Mouse (Mus musculus): ENCODE measurements at regions not wholly inside any gene's neighbourhood (a gene's known extent, or its start where the extent isn't known, plus 50 kb on each side); places are given as distances from the start of the nearest gene placed in this dataset.

DNA sequence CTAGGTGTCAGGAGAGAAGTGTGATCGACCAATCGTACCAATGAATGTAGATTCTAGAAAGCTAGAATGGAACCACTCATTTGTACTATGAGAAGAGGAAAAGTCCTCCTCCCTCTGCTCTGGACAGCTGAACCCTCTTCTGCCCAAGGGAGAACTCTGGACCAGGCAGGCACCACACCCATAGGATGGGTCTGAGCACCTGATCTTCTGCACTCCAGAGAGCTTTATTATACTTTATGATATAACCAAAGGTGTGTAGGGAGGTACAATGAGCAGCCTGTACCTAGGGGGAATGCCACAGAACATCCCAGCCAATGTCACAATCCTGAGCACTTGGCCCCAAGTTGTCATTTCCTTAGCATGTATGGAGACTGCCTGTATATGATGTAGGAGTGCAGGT lies 352.5 kb upstream of the Zmiz1 start:
- intact Hi-C loops (cut with DNase I): no loop called here

DNA sequence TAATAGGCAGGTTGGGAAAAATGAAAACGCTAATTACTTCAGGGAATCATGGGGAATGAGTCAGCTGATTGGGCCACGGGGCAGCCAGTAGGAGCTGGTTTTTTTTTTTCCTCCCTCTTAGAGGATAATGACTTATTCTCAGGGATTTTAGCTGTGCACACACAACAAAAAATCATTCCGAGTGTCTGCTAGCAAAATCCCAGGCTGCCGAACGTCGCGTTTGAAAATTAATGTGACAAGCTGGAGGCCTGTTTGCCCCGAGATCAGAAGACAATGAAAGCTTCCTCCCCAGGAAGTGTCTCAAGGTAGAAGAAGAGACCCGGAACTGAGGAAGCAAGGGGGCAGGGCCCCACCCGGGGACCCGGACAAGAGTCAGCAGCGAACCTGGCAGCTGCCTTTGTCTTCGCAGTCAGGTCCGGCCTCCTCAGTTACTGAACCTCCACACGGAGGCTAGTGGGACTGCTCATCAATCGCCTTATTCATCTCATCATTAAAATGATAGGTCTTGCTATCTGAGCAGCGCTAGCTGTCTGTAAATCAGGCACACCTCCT lies 350.8 kb upstream of the Zmiz1 start:
- intact Hi-C loops (cut with DNase I): no loop called here
- no peak for DNase-seq

More for the DNA sequence above, 352.5 kb upstream of the Zmiz1 start:
- DNase-seq: no peak

DNA sequence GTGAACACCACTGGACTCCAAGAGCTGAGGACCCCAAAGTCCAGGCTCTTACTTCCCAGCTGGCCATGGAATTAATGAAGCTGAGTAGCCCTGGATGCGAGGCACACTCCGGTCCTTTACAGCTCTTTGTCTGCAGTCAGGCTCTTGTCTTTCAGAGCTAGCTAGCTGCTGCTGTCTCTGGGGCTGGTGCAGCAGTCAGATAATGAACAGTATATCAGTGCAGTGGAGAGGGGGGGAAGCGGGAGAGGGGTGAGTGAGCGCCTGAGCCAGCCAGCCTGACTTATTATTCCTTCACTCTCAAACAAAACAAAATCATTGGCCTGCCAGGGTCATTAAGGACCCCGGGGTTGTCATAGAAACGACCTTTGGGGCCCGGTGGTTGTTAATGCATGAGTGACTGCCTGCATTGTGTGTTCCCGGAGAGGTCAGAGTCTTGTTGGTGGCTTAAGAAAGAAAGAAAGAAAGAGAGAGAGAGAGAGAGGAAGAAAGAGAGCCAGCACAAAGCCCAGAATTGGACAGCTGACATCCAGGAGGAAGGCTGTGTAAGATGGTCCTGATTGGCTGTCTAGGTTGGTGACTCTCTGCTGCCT lies 350.2 kb upstream of the Zmiz1 start:
- intact Hi-C loops (cut with DNase I): no loop called here
- DNase-seq: no peak

DNA sequence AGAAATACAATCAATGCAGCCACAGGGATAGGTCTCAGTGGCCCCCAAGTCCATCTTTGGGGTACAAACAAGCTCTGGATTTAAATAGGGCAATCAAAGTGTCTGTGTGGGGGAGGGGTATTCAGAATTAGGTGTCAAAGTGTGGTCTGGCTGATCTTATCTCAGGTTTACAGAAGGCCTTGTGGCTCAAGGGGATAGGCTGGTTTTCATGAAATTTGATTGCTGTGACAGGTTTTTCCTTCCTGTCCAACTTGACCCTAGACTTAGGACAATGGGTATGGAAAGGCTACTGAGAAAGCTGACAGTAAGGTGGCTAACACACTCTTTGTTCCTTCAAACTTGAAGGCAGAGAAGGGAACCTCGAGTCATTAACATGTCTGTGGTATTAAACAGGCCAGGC lies 349.3 kb upstream of the Zmiz1 start:
- intact Hi-C loops (cut with DNase I): loop anchor here (5.0 kb wide), 1 partner anchor 52 kb away; no protein-coding TSS in a partner anchor
- no peak for DNase-seq

DNA sequence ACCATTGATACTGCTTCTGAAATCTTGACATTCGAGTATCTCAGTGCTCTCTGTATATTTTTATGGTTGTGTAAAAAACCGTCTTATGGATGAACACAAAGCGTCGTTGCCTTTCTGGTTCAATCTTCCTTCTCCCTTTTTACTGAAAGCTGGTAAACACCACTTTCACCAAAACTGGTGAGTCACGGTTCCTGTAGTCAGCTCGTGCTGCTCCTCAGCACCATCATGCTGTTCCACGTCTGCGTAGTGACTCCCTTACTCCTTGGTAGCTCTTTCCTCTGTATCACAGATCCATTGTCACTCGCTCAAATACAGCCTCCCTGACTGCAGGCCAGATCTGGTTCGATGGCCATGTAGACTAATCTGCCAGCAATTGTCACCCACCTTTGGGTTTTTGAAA lies 346.2 kb upstream of the Zmiz1 start:
- intact Hi-C loops (cut with DNase I): loop anchor here (5.0 kb wide), 1 partner anchor 56 kb away; no protein-coding TSS in a partner anchor
- DNase-seq: no peak

DNA sequence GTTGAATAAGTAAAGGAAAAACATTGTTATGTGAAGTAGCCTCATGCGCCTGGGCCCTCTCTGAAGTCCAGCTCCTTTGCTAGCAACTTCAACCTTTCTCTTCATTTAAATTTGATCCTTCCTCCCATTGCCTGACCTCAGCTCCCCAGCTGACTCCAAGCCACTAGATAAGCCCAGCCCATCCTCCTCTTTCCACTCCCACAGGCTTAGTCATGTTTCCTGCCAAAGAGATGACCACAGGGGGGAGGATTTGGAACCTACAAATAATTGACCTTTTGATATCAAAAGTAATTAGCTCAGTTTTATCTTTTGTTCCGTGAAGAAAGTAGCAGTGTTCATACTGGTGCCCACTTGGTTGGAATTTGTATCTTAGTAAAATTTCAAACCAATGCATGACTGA lies 345.7 kb upstream of the Zmiz1 start:
- intact Hi-C loops (cut with DNase I): loop anchor here (5.0 kb wide), 1 partner anchor 56 kb away; no protein-coding TSS in a partner anchor
- no peak for DNase-seq

DNA sequence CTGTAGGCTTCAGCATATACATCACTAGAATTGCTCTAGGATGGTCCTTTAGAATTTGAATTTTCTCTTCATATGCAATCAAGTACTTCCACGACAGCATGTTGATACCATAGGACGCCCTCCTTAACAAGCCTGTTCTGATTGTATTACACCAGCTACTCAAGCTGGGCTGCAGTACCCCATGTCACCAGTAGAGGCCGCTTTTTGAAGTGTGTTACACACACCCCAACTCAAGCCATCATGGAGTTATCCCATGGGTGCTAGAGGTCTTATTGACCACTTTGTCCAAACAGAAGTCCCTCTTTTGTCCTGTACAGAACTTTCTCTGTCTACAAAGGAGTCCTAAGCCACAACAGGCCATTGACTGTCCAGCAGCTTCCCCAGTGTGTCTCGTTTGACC lies 342.6 kb upstream of the Zmiz1 start:
- DNase-seq: peak; percentile 78 to 89
- intact Hi-C loops (cut with DNase I): loop anchor here (2.0 to 5.0 kb wide), 4 partner anchors 191 to 340 kb away; no protein-coding TSS in a partner anchor

DNA sequence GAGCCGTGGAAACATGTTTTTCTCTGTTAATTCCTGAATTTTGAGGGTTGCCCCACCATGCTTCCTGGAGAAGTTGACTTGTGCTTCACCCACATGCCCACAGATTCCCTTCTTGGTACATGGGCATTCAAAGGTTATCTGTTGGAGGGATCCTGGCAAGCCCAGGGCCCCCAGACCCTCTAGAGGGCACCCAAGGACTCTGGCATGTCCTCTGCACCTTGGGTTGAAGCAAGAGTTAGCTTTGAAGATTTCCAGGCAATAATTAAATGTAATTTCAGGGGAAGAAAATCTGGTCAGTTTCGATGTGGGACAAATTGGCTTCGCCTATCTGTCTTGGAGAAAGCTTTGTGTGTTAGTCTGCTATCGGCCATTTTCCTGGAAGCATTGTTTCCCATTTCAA lies 339.0 kb upstream of the Zmiz1 start:
- intact Hi-C loops (cut with DNase I): loop anchor here (5.0 kb wide), 3 partner anchors 187 to 343 kb away; no protein-coding TSS in a partner anchor
- no peak for DNase-seq

DNA sequence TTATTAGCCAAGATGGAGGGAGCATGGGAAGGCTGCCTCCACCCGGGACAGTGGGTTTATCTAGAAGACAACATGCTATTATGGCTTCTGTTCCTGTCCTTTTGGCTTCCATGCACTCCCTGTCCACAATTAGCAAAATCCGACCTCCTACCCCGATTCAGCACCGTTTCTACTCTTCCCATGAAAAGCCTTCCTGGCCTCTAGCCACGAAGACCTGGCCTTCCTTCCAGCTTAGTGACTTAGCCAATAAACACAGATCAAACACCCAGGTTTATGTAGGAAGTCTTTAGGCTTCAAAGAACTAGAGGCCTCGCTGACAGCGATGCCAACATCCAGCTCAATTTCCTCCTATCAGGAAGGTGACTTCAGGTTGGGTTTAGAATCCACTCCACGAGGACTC lies 338.5 kb upstream of the Zmiz1 start:
- no peak for DNase-seq
- intact Hi-C loops (cut with DNase I): no loop called here

DNA sequence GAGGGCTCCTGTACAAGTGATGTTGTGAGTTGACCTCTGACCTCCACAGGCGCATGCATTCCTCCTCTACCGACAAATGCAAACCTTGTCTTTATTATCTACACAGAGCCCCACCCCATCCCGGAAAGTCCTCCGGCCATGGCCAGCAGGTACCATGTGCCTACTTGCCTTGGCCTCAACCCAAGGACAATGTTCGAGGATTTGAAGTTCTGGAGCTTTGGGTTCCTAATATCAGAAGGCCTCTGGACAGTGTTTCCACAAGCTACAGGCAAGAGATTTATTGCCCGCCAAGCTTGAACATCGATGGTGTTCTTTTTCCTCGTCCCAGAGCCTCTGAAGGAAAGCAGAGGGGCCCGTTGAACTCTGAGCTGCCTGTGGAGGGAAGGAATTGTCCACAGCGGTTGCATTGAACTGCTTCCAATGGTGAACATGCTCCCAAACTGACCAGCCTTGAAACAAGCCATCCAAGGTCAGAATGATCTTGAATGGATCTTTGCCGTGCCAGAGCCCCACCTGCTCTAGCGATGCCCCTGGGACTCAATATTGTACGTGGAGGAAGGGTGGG lies 335.9 kb upstream of the Zmiz1 start:
- intact Hi-C loops (cut with DNase I): no loop called here
- no peak for DNase-seq

DNA sequence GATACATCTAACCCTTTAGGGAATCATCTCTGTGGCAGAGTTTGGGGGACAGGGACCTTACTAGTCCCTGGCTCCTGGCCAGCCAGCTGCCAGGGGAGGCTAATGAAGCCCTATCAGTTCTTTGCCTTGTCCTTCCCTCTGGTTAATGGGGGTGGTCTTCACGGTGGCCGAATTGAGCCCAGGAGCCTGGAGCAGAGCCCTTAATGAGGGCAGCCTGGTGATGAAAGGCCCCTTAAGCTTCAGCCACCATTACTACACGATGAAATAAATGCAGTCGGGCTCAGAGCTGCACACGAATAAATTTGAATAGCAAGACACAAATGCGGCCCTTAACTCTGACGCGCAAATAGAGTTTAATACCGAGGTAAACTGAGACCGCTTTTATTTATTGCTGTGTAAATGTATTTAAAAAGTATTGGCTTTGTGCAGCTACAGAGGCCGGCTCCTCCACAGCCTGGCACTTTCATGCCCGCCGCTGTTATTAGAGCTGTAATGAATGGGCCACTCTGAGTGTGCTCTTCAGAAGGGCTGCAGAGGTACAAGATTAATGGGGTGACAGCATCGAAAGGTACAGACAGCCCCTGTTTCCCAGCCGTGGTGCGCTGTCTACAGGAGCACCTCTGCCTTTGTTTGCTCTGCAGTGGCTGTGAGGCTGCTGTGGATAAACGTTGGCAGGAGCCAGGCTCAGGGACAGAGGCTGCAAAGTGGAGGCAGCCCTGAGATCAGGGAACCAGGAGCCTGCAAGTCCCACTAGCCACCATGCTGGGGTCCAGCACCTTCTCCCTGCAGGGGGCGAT lies 335.2 kb upstream of the Zmiz1 start:
- no peak for DNase-seq
- intact Hi-C loops (cut with DNase I): no loop called here

DNA sequence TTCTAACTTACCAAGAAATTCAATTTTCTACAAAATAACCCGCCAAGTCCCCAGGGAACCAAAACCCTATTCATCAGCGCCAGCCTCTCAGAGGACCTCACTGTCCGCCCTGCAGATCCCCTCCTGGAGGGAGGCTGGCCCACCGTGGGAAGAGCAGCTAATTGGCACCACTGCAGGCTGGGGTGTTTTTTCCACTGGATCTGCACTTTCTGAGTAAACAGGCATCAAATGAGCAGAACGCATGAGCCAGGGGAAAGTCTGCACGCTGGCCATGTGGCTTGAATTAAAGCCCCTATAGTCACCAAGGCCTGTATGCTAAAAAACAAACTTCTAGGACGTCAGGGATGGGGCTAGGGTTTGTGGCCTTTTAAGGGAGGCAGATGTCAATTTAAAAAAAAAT lies 332.4 kb upstream of the Zmiz1 start:
- no peak for DNase-seq
- intact Hi-C loops (cut with DNase I): no loop called here

DNA sequence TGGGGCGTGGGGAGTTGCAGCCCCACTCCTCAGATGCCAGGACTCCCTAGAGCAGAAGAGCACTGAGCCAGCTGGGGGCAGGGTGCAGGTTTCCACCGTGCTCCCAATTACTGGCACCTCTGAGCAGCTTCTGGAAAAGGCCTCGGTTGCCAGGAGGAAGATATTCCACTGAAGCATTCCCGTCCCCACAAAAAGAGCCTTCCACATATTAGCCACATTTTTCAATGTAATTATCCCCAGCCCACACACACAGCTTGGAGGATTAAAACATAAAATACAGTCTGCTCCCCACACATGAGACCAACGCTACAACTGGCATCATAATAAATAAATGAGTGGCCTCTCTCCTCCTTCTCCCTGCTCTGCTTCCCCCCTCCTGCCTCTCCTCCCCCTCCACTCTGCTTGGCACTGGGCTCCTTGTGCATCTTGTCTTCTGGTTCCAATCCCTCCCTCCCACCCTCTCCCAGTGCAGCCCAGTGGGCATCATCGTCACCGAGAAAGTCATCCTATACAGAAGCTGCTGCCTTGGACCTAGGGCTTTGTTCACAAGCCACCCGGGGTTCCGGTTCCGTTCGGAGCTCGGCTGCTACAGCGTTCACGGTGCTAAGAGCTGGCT lies 331.3 kb upstream of the Zmiz1 start:
- no peak for DNase-seq
- intact Hi-C loops (cut with DNase I): no loop called here

DNA sequence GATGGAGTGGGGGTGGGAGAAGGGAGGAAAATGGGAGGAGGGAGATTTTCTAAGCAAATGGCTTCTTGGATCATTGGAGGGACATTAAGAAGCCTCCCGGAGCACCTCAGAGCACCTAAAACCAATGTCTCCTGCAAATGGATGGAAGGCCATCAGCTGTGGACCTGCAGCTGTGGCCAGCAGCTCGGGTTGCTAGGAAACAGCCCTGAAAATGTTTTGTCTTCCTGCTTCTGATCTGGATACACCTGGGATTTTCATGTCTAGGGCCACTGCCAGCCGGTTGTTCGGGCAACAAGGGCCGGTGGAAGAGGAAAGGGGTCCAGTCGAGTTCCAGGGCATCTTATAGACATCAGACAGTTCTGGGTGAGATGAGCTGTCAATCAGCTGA lies 330.8 kb upstream of the Zmiz1 start:
- DNase-seq: no peak
- intact Hi-C loops (cut with DNase I): no loop called here

DNA sequence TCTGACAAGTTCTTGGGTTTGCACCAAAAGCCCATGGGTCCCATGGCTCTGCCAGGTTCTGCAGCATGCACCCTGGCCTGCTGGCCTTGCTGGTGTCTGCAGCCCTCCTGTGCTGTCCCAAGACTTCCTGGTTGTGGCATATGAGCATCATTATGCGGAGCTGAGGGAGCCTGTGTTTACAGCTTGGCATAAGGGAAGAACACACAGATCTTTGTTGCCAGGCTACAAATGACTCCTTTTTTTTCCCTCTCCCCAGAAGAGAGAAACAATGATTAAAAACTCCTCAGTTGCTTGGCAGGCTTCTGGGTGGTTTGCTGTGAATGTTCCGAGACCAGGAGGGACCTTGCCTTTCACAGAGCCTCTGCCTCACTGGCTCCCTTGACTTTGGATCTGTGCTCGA lies 323.6 kb upstream of the Zmiz1 start:
- intact Hi-C loops (cut with DNase I): no loop called here
- no peak for DNase-seq

DNA sequence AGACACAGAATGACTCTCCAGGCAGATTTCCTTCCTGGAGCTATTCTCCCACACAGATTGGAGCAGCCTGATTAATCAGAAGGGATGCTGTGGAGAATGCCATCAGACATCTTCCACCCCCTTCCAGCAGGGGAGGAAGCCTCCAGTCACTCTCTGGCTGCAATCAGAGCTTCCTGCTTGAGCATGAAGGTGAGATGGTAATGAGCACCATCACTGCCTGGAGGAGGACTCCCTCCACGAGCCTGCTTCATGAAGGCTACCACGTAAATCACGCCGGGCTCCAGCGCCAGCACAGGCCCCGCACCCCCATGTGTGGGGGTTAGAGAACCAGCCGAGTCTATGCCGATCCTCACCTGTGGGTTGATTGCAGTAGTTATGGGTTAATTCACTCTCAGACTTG lies 321.7 kb upstream of the Zmiz1 start:
- DNase-seq: no peak
- intact Hi-C loops (cut with DNase I): no loop called here

DNA sequence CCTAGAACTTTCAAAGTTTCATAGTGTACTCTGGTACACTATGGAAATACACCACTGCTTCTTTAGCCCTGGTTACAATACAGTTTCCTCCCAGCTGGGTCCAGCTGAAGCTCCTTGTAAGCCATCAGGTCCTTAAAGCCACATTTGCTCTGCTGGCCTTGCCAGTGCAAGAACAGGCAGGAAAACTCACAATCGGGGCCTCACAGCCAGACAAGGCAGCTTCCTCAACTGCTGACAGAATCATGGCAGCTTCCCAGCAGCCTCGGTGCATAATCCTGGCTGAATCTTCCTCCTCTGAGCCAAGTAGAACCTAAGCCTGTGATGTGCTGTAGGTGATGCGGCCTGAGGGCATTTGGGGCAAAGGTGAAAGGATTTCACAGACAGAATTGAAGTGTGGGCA lies 320.5 kb upstream of the Zmiz1 start:
- DNase-seq: peak; percentile 71 to 75

DNA sequence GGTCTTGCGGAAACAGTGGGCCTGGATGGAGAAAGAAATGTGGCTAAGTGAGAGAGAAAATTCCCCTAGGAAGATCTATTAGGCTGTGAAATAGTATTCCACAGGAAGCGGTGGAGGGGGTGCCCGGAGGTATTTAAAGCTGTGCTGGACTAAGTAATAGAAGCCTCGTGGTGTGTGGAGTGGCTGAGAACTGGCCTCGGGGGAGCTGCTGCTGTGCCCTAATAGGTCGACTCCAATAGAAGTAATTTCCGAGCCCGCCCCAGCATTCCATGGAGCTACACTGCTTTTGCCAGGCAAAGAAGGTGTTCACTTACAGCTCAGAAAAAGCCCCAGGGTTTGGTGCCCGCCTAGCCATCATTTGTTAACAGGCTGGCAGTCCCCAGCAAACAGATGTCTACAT lies 317.1 kb upstream of the Zmiz1 start:
- intact Hi-C loops (cut with DNase I): no loop called here
- no peak for DNase-seq

More for the DNA sequence above, 320.5 kb upstream of the Zmiz1 start:
- intact Hi-C loops (cut with DNase I): no loop called here

DNA sequence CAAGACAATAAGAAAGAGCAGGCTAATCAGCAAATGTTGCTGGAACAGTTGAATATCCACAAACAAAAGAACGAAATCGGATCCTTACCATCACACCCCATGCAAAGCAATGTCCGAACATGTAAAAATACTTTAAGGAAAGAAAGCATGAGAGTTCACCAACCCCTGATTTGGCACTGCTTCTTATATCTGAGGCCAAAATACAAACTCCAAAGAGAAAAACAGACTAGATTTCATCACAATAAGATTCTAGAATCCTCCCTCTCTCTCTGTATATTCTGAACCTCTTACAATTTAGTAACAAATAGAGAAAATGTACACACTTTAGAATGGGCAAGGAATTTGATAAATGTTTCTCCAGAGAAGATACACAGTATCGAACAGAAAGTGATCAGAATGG lies 315.9 kb upstream of the Zmiz1 start:
- intact Hi-C loops (cut with DNase I): no loop called here
- DNase-seq: no peak

DNA sequence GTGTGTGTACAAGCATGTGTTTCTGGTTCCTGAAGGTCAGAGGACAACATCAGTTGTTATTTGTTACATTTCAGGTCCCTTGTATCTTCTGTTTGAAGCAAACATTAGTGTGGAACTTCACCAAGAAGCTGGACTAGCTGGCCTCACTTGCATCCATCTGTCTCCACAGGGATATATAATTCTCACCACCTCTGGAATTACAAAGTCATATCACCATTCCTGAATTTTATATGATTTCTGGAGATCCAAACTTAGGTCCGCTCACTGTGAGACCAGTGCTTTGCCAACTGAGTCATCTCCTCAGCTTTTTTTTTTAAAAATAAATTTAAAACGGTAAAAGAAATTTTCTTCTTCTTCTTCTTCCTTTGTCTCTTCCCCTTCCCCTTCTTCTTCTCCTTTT lies 311.3 kb upstream of the Zmiz1 start:
- intact Hi-C loops (cut with DNase I): no loop called here
- DNase-seq: no peak

DNA sequence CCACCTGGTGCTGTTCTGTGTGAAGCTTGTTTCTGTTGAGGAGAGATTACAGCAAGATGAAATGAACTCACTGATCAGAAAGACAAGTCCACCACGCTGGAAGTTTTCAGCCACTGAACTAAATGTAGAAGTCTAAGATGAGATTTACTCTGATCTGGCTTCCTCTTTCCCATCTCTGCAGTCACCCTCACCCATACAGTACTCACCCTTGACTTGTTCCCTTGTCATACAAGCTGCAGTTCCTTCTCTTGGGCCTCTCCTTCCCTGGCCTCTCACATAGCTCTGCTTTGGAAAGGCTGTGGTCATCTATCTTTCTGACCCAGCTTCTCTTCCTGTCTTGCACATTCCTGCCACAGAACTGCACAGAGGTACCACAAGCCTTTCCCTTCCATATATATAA lies 308.0 kb upstream of the Zmiz1 start:
- no peak for DNase-seq
- intact Hi-C loops (cut with DNase I): no loop called here

Data from heart, postnatal 14 days (tissue).